9 mouse cellular contexts compared by ENCODE assay signal in the genomic region with DNA sequence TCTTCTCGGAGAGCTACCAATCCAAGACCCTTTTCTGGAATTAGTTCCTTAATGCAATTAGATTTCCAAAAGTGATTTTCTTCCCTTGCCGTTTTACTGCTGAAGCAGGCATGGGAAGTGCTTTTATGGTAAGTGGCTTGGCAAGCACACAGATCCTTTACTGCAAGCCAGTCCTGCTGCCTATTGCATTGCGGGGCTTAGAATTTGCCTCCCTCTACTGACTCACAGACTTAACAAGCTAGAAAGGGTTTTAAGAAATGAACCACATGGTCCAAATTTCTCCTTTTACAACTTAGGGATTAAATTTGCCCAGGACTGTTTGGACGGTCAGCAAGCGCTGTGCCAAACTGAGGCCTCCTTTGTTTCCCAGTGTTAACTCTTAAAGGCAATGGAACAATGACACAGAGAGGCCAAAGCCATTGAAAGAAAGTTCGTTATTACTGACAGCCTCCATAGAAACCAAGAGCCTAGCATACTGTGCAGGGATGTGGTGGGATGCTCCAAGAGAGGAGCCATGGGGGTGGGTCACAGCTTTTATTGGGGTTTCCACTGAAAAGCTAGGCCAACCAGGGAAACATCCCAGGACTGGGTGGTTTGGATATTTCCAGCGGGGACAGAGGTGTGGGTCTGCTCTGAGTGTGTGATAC.
DNase-seq lines count a peak whose midpoint lies in the region; ATAC-seq lines count a peak whose summit lies in the region.
"Had no signal": no experiment of that assay in that cellular context is flagged by ENCODE, and none has a peak within 500 bp of the region (broad histone marks: within the 10 kb centered on the region; RNA-seq: fewer than 3 reads in every experiment).

No protein-coding gene starts in this region.

- H3K36me3 ChIP-seq in embryonic facial prominence, embryonic 13.5 days = no peaks in the 10 kb centered on the region
- H3K36me3 ChIP-seq in hindbrain, embryonic 16.5 days (ENCODE audit: control insufficient read depth, insufficient read depth, low read length) = no peaks in the 10 kb centered on the region
- no peaks in the 10 kb centered on the region for H3K36me3 ChIP-seq in neural tube, embryonic 13.5 days
- H3K36me3 ChIP-seq: stomach, embryonic 15.5 days had no signal

- WGBS in embryonic facial prominence, embryonic 13.5 days = 41% methylated on average over 7 of the region's 7 CpGs
- WGBS in hindbrain, embryonic 16.5 days = 31% methylated on average over 7 of the region's 7 CpGs
- WGBS in neural tube, embryonic 13.5 days = 25% methylated on average over 7 of the region's 7 CpGs

- peak overlapping the region; percentile 32; the same call in 1 of the 2 replicates for H3K9ac ChIP-seq in embryonic facial prominence, embryonic 13.5 days
- H3K9ac ChIP-seq in hindbrain, embryonic 16.5 days (ENCODE audit: low read depth, low read length) = no peak overlapping the region
- H3K9ac ChIP-seq in neural tube, embryonic 13.5 days = no peak overlapping the region; the same call in 1 of the 2 replicates
- H3K9ac ChIP-seq: stomach, embryonic 15.5 days had no signal

- no peak overlapping the region for H3K4me2 ChIP-seq in embryonic facial prominence, embryonic 13.5 days
- H3K4me2 ChIP-seq in hindbrain, embryonic 16.5 days (ENCODE audit: low read length) = no peak overlapping the region
- no peak overlapping the region for H3K4me2 ChIP-seq in neural tube, embryonic 13.5 days
- H3K4me2 ChIP-seq: stomach, embryonic 15.5 days had no signal

- no peaks in the 10 kb centered on the region for H3K9me3 ChIP-seq in embryonic facial prominence, embryonic 13.5 days
- no peaks in the 10 kb centered on the region for H3K9me3 ChIP-seq in hindbrain, embryonic 16.5 days (ENCODE audit: control insufficient read depth, low read length)
- H3K9me3 ChIP-seq in neural tube, embryonic 13.5 days = no peaks in the 10 kb centered on the region
- H3K9me3 ChIP-seq: stomach, embryonic 15.5 days had no signal

- peak; percentile 42 to 43 for DNase-seq in left cerebral cortex, adult 18-20 months (ENCODE audit: low spot score in 2 of 2)
- DNase-seq in left cerebral cortex, postnatal 4 days = no peak
- no peak for DNase-seq in heart, adult 11 months
- DNase-seq in heart, postnatal 36 days = no peak
- DNase-seq in heart, postnatal 14 days = no peak

- no peak for ATAC-seq in embryonic facial prominence, embryonic 13.5 days (ENCODE audit: insufficient number of reproducible peaks, insufficient read depth, low FRiP score, low TSS enrichment, low read depth)
- ATAC-seq in hindbrain, embryonic 16.5 days = peak; percentile 75
- ATAC-seq in neural tube, embryonic 13.5 days (ENCODE audit: low read depth) = peak; percentile 62

- H3K27ac ChIP-seq in embryonic facial prominence, embryonic 13.5 days = peak overlapping the region; percentile 57; the same call in 1 of the 2 replicates
- peak overlapping the region; percentile 7; the same call in 1 of the 2 replicates for H3K27ac ChIP-seq in hindbrain, embryonic 16.5 days (ENCODE audit: low read depth, low read length)
- peak overlapping the region; percentile 63 for H3K27ac ChIP-seq in neural tube, embryonic 13.5 days (replicated peaks)
- H3K27ac ChIP-seq: stomach, embryonic 15.5 days had no signal

- H3K4me3 ChIP-seq in embryonic facial prominence, embryonic 13.5 days = no peak overlapping the region
- no peak overlapping the region for H3K4me3 ChIP-seq in hindbrain, embryonic 16.5 days (ENCODE audit: low read length)
- no peak overlapping the region for H3K4me3 ChIP-seq in neural tube, embryonic 13.5 days
- H3K4me3 ChIP-seq: stomach, embryonic 15.5 days had no signal

- H3K27me3 ChIP-seq in embryonic facial prominence, embryonic 13.5 days = no peaks in the 10 kb centered on the region
- H3K27me3 ChIP-seq in hindbrain, embryonic 16.5 days (replicated peaks; ENCODE audit: control insufficient read depth, insufficient read depth, low read length) = no peaks in the 10 kb centered on the region
- H3K27me3 ChIP-seq in neural tube, embryonic 13.5 days = peaks cover 26% of the 10 kb centered on the region
- H3K27me3 ChIP-seq: stomach, embryonic 15.5 days had no signal

- H3K4me1 ChIP-seq in embryonic facial prominence, embryonic 13.5 days = peaks cover 20% of the 10 kb centered on the region
- H3K4me1 ChIP-seq in hindbrain, embryonic 16.5 days (ENCODE audit: control insufficient read depth, insufficient read depth, low read depth, low read length) = no peaks in the 10 kb centered on the region; the same call in 1 of the 2 replicates
- peaks cover 39% of the 10 kb centered on the region for H3K4me1 ChIP-seq in neural tube, embryonic 13.5 days (replicated peaks)
- H3K4me1 ChIP-seq: stomach, embryonic 15.5 days had no signal

- intact Hi-C loops in left cerebral cortex, postnatal 4 days (cut with DNase I) = no loop called here
- intact Hi-C loops in heart, postnatal 36 days (cut with DNase I) = no loop called here
- intact Hi-C loops in heart, postnatal 14 days (cut with DNase I) = no loop called here

Comparison
In these comparisons a context has a peak if more than half of its experiments do, and no peak if none do; other contexts are left out.
1. DNase-seq: peak in left cerebral cortex, adult 18-20 months (2 of 2); none in left cerebral cortex, postnatal 4 days (single experiment), heart, adult 11 months (single experiment), heart, postnatal 36 days (0 of 2) and heart, postnatal 14 days (0 of 2).
2. H3K27ac ChIP-seq: peak in every context shown above with its lines; median percentile 63 in neural tube, embryonic 13.5 days; 57 in embryonic facial prominence, embryonic 13.5 days; 7 in hindbrain, embryonic 16.5 days.